Mouse (Mus musculus) neural tube, embryonic 12.5 days (tissue): ENCODE results near the gene Serpinb9f. TPM values are rescaled to one million over a fixed set of nuclear protein-coding genes. Genes with fewer than 3 reads are reported as not detected.
"Not testable (repeated sequence)": the region's sequence is repeated elsewhere in the genome, so short reads cannot be mapped to it uniquely, and the experiment has no call there.

Experiments used
- ATAC-seq: fragments of 200-750 bp; cut with Nextera tagmentation; 2 replicates; pipeline ENCODE4 v1.8.0; 2017; ENCODE audit warnings: low read depth, mild to moderate bottlenecking, moderate TSS enrichment, moderate library complexity; ENCODE audit not compliant: low FRiP score
- H3K27ac ChIP-seq: fragments of 300-500 bp; sonication (generic); 2 replicates; pipeline ENCODE4 v1.5.1; 2016
- H3K27me3 ChIP-seq: fragments of 300-500 bp; sonication (generic); replicated peaks from 2 replicates; pipeline ENCODE4 v1.6.1; 2016; ENCODE audit warnings: mild to moderate bottlenecking
- H3K36me3 ChIP-seq: fragments of 300-500 bp; sonication (generic); 2 replicates; pipeline ENCODE4 v1.6.1; 2016; ENCODE audit warnings: mild to moderate bottlenecking
- H3K4me1 ChIP-seq: fragments of 300-500 bp; sonication (generic); 2 replicates; pipeline ENCODE4 v1.6.1; 2016
- H3K4me2 ChIP-seq: fragments of 300-500 bp; sonication (generic); replicated peaks from 2 replicates; pipeline ENCODE4 v1.6.1; 2016; ENCODE audit warnings: mild to moderate bottlenecking
- H3K4me3 ChIP-seq: fragments of 300-500 bp; sonication (generic); 2 replicates; pipeline ENCODE4 v1.5.1; 2016
- H3K9ac ChIP-seq: fragments of 300-500 bp; sonication (generic); 2 replicates; pipeline ENCODE4 v1.6.1; 2016; ENCODE audit warnings: mild to moderate bottlenecking
- H3K9me3 ChIP-seq: fragments of 300-500 bp; sonication (generic); 2 replicates; pipeline ENCODE4 v1.6.1; 2016; ENCODE audit warnings: mild to moderate bottlenecking
- WGBS: fragments of 180-500 bp; shearing (Covaris S2); methylation state at CpG from one replicate; pipeline ENCODE4 v1.1.7; 2016; 5-methylcytosine and 5-hydroxymethylcytosine counted together
- polyA plus RNA-seq: library from polyadenylated mRNA; unstranded; fragments of >200 nt; fragmentation: Nextera tagmentation; extraction: Ambion mirVana; gene quantifications from 2 replicates; pipeline ENCODE4 v1.2.1, GENCODE M21; 2016

Serpinb9f gene
- polyA plus RNA-seq, result not detected in 2 replicates

GRCm38 (mm10) chr13:33323777-33324176 is at the start of gene Serpinb9f:
Gene Serpinb9f (plus strand): TSS chr13:33324077.
- not testable (repeated sequence) for H3K4me1 ChIP-seq, H3K9ac ChIP-seq, H3K36me3 ChIP-seq, H3K27me3 ChIP-seq, H3K4me2 ChIP-seq, H3K27ac ChIP-seq, ATAC-seq, H3K9me3 ChIP-seq, H3K4me3 ChIP-seq
- WGBS, result 83% methylated on average over 3 of the region's 3 CpGs

- ATAC-seq, H3K4me3 ChIP-seq, H3K9me3 ChIP-seq, H3K36me3 ChIP-seq, H3K27ac ChIP-seq, H3K4me2 ChIP-seq, H3K27me3 ChIP-seq, H3K9ac ChIP-seq, H3K4me1 ChIP-seq: not testable (repeated sequence)
- WGBS, result 85% methylated on average over 4 of the region's 4 CpGs
Observed at GRCm38 (mm10) chr13:33308631-33309030, 15.2 kb upstream of the Serpinb9f start.

GRCm38 (mm10) chr13:33356666-33357065 is 32.8 kb downstream of the Serpinb9f start:
- H3K9me3 ChIP-seq, ATAC-seq, H3K27ac ChIP-seq, H3K36me3 ChIP-seq, H3K4me1 ChIP-seq, H3K4me3 ChIP-seq, H3K9ac ChIP-seq, H3K4me2 ChIP-seq, H3K27me3 ChIP-seq: not testable (repeated sequence)
- WGBS, result 94% methylated on average over 1 of the region's 1 CpGs

Other genes with a start within 250 kb of the Serpinb9f start
- gene Serpinb1b, start 245.5 kb upstream of the Serpinb9f start, polyA plus RNA-seq, result not detected in 2 replicates
- not detected in 2 replicates for gene Serpinb9c, start 164.3 kb upstream of the Serpinb9f start, polyA plus RNA-seq
- gene Serpinb9d, start 131.1 kb upstream of the Serpinb9f start, polyA plus RNA-seq, result not detected in 2 replicates
- not detected in 2 replicates for gene Serpinb9e, start 74.5 kb upstream of the Serpinb9f start, polyA plus RNA-seq
- not detected in 2 replicates for gene Gm11397, start 71.7 kb downstream of the Serpinb9f start, polyA plus RNA-seq
- not detected in 2 replicates for gene Serpinb9g, start 160.7 kb downstream of the Serpinb9f start, polyA plus RNA-seq